Mouse (Mus musculus): ENCODE data around the gene Trem2. TPM values are rescaled to one million over a fixed set of nuclear protein-coding genes. Genes with fewer than 3 reads are reported as not detected.
"Not testable (repeated sequence)": the region's sequence is repeated elsewhere in the genome, so short reads cannot be mapped to it uniquely, and the experiment has no call there.

The Trem2 gene
- total RNA-seq, 2 experiments from 2014 or later, result 1.9 to 2.5 TPM

- no peak for DNase-seq
- intact Hi-C loops (cut with DNase I), result no loop called here
These were observed 377 bp upstream of the Trem2 start for GRCm38 (mm10) chr17:48345824-48346223.

GRCm38 (mm10) chr17:48346834-48347233 is 633 bp downstream of the Trem2 start:
- intact Hi-C loops (cut with DNase I), result no loop called here

GRCm38 (mm10) chr17:48347287-48347686 is 1.1 kb downstream of the Trem2 start:
- DNase-seq, result no peak
- intact Hi-C loops (cut with DNase I), result no loop called here

More at GRCm38 (mm10) chr17:48346834-48347233, 633 bp downstream of the Trem2 start:
- DNase-seq, result no peak

GRCm38 (mm10) chr17:48350681-48351193 is 4.5 kb downstream of the Trem2 start:
- no peak for DNase-seq
- intact Hi-C loops (cut with DNase I), result no loop called here

- DNase-seq; intact Hi-C loops (cut with DNase I): not testable (repeated sequence)
These were observed 6.8 kb downstream of the Trem2 start for GRCm38 (mm10) chr17:48352976-48353375.

- no peak for DNase-seq
- intact Hi-C loops (cut with DNase I), result no loop called here
These were observed 9.6 kb downstream of the Trem2 start for GRCm38 (mm10) chr17:48355822-48356221.

GRCm38 (mm10) chr17:48357892-48358291 is 11.7 kb downstream of the Trem2 start:
- intact Hi-C loops (cut with DNase I), result no loop called here
- no peak for DNase-seq

GRCm38 (mm10) chr17:48359616-48360015 is 13.4 kb downstream of the Trem2 start, which contains the start of gene Treml1:
Gene Treml1 (plus strand): TSS chr17:48359916.
- DNase-seq, result no peak
- intact Hi-C loops (cut with DNase I), result no loop called here

GRCm38 (mm10) chr17:48360462-48360861 is 14.3 kb downstream of the Trem2 start:
- DNase-seq, result no peak
- intact Hi-C loops (cut with DNase I), result no loop called here

- intact Hi-C loops (cut with DNase I), result no loop called here
- DNase-seq, result peak in 1 of 2 experiments; percentile 48
These were observed 16.1 kb downstream of the Trem2 start for GRCm38 (mm10) chr17:48362346-48362745.

GRCm38 (mm10) chr17:48362966-48363365 is 16.8 kb downstream of the Trem2 start:
- intact Hi-C loops (cut with DNase I), result no loop called here
- DNase-seq, result peak; percentile 63 to 73

- intact Hi-C loops (cut with DNase I), result no loop called here
- no peak for DNase-seq
These were observed 17.3 kb downstream of the Trem2 start for GRCm38 (mm10) chr17:48363421-48363965.

GRCm38 (mm10) chr17:48365511-48366155 is 19.4 kb downstream of the Trem2 start:
- intact Hi-C loops (cut with DNase I), result no loop called here
- DNase-seq, result no peak

- no peak for DNase-seq
- intact Hi-C loops (cut with DNase I), result no loop called here
These were observed 20.6 kb downstream of the Trem2 start for GRCm38 (mm10) chr17:48366806-48367205.

- DNase-seq, result no peak
- intact Hi-C loops (cut with DNase I), result no loop called here
These were observed 25.4 kb downstream of the Trem2 start for GRCm38 (mm10) chr17:48371621-48372020.

GRCm38 (mm10) chr17:48372987-48373386 is 26.8 kb downstream of the Trem2 start:
- intact Hi-C loops (cut with DNase I), result no loop called here
- DNase-seq, result no peak

GRCm38 (mm10) chr17:48376102-48376501 is 29.9 kb downstream of the Trem2 start:
- intact Hi-C loops (cut with DNase I), result no loop called here
- no peak for DNase-seq

GRCm38 (mm10) chr17:48379050-48379449 is 32.8 kb downstream of the Trem2 start:
- intact Hi-C loops (cut with DNase I), result no loop called here
- DNase-seq, result no peak

- intact Hi-C loops (cut with DNase I), result no loop called here
- no peak for DNase-seq
These were observed 39.7 kb downstream of the Trem2 start for GRCm38 (mm10) chr17:48385786-48386461.

- intact Hi-C loops (cut with DNase I), result no loop called here
- DNase-seq, result no peak
These were observed 42.5 kb downstream of the Trem2 start for GRCm38 (mm10) chr17:48388666-48389065.

GRCm38 (mm10) chr17:48389442-48389841 is 43.2 kb downstream of the Trem2 start:
- DNase-seq, result no peak
- intact Hi-C loops (cut with DNase I), result no loop called here

- no peak for DNase-seq
These were observed 45.2 kb downstream of the Trem2 start for GRCm38 (mm10) chr17:48391446-48391845.

More at GRCm38 (mm10) chr17:48391446-48391845, 45.2 kb downstream of the Trem2 start:
- intact Hi-C loops (cut with DNase I), result no loop called here

Measured in heart, postnatal 14 days (tissue).